Mouse (Mus musculus): ENCODE measurements around the gene Tex46. TPM values are rescaled to one million over a fixed set of nuclear protein-coding genes. Genes with fewer than 3 reads are reported as not detected.

Gene Tex46
- polyA plus RNA-seq, 1 experiment from 2014 or later = not detected

GRCm38 (mm10) chr4:136592111-136592510 lies 18.1 kb upstream of the Tex46 start:
- WGBS = 41% methylated on average over 4 of the region's 4 CpGs
- ATAC-seq (ENCODE audit: insufficient read depth) (no peak), DNase-seq (no peak)
- Histone ChIP-seq H3K4me3 (ENCODE audit: low read depth, low read length) (no peak overlapping the region), H3K27ac (ENCODE audit: low read depth) (no peak overlapping the region), H3K9me3 (ENCODE audit: low read depth, low read length) (no peaks in the 10 kb centered on the region), H3K9ac (no peak overlapping the region), H3K4me1 (ENCODE audit: insufficient read depth) (0 out of 2 replicates have a peak, but pooled peaks cover 6% of the 10 kb centered on the region), H3K27me3 (ENCODE audit: insufficient read depth, low read length) (no peaks in the 10 kb centered on the region), H3K4me2 (no peak overlapping the region), H3K36me3 (ENCODE audit: insufficient read depth) (peaks cover 21% of the 10 kb centered on the region)
- no peak for TF ChIP-seq CTCF (IDR thresholded peaks at IDR 0.05; ENCODE audit: low read depth)

GRCm38 (mm10) chr4:136594006-136594405 lies 16.2 kb upstream of the Tex46 start:
- TF ChIP-seq CTCF (IDR thresholded peaks at IDR 0.05; ENCODE audit: low read depth) = no peak
- H3K4me2 ChIP-seq = no peak overlapping the region
- no peak overlapping the region for H3K27ac ChIP-seq (ENCODE audit: low read depth)
- ATAC-seq (ENCODE audit: insufficient read depth) (no peak), DNase-seq (no peak)
- WGBS = 60% methylated on average over 2 of the region's 2 CpGs
- no peak overlapping the region for H3K9ac ChIP-seq
- peaks cover 21% of the 10 kb centered on the region for H3K36me3 ChIP-seq (ENCODE audit: insufficient read depth)
- no peak overlapping the region for H3K4me3 ChIP-seq (ENCODE audit: low read depth, low read length)
- H3K9me3 ChIP-seq (ENCODE audit: low read depth, low read length) = no peaks in the 10 kb centered on the region
- 0 out of 2 replicates have a peak, but pooled peaks cover 6% of the 10 kb centered on the region for H3K4me1 ChIP-seq (ENCODE audit: insufficient read depth)
- H3K27me3 ChIP-seq (ENCODE audit: insufficient read depth, low read length) = no peaks in the 10 kb centered on the region

- no peak for TF ChIP-seq CTCF (IDR thresholded peaks at IDR 0.05; ENCODE audit: low read depth)
- peaks cover 12% of the 10 kb centered on the region for H3K36me3 ChIP-seq (ENCODE audit: insufficient read depth)
- 70% methylated on average over 6 of the region's 6 CpGs for WGBS
- no peak for ATAC-seq (ENCODE audit: insufficient read depth)
- H3K4me2 ChIP-seq = no peak overlapping the region
- no peak overlapping the region for H3K27ac ChIP-seq (ENCODE audit: low read depth)
- DNase-seq = no peak
- H3K9ac ChIP-seq = no peak overlapping the region
- H3K4me1 ChIP-seq (ENCODE audit: insufficient read depth) = 0 out of 2 replicates have a peak, but pooled peaks cover 6% of the 10 kb centered on the region
- H3K27me3 ChIP-seq (ENCODE audit: insufficient read depth, low read length) = no peaks in the 10 kb centered on the region
- no peak overlapping the region for H3K4me3 ChIP-seq (ENCODE audit: low read depth, low read length)
- H3K9me3 ChIP-seq (ENCODE audit: low read depth, low read length) = no peaks in the 10 kb centered on the region
These were observed 15.0 kb upstream of the Tex46 start for GRCm38 (mm10) chr4:136595221-136595620.

- Histone ChIP-seq H3K4me1 (ENCODE audit: insufficient read depth) (peaks cover 15% of the 10 kb centered on the region), H3K27ac (ENCODE audit: low read depth) (no peak overlapping the region), H3K4me3 (ENCODE audit: low read depth, low read length) (no peak overlapping the region), H3K9ac (no peak overlapping the region), H3K27me3 (ENCODE audit: insufficient read depth, low read length) (no peaks in the 10 kb centered on the region), H3K9me3 (ENCODE audit: low read depth, low read length) (no peaks in the 10 kb centered on the region), H3K36me3 (ENCODE audit: insufficient read depth) (no peaks in the 10 kb centered on the region), H3K4me2 (no peak overlapping the region)
- WGBS = 82% methylated on average over 7 of the region's 7 CpGs
- no peak for ATAC-seq (ENCODE audit: insufficient read depth)
- TF ChIP-seq CTCF (IDR thresholded peaks at IDR 0.05; ENCODE audit: low read depth) = no peak
- no peak for DNase-seq
These were observed 11.9 kb upstream of the Tex46 start for GRCm38 (mm10) chr4:136598268-136598876.

- WGBS = 95% methylated on average over 3 of the region's 3 CpGs
- no peaks in the 10 kb centered on the region for H3K9me3 ChIP-seq (ENCODE audit: low read depth, low read length)
These were observed 10.4 kb upstream of the Tex46 start for GRCm38 (mm10) chr4:136599869-136600268.

GRCm38 (mm10) chr4:136600536-136600935 lies 9.7 kb upstream of the Tex46 start:
- Histone ChIP-seq H3K27ac (ENCODE audit: low read depth) (no peak overlapping the region), H3K27me3 (ENCODE audit: insufficient read depth, low read length) (no peaks in the 10 kb centered on the region), H3K4me1 (ENCODE audit: insufficient read depth) (peaks cover 8% of the 10 kb centered on the region), H3K9me3 (ENCODE audit: low read depth, low read length) (no peaks in the 10 kb centered on the region), H3K4me3 (ENCODE audit: low read depth, low read length) (peak overlapping the region; percentile 99; the same call in 1 of the 2 replicates), H3K4me2 (peak overlapping the region; percentile 64), H3K36me3 (ENCODE audit: insufficient read depth) (no peaks in the 10 kb centered on the region), H3K9ac (no peak overlapping the region)
- ATAC-seq (ENCODE audit: insufficient read depth) (no peak), DNase-seq (no peak)
- 78% methylated on average over 2 of the region's 2 CpGs for WGBS
- no peak for TF ChIP-seq CTCF (IDR thresholded peaks at IDR 0.05; ENCODE audit: low read depth)

More at GRCm38 (mm10) chr4:136599869-136600268, 10.4 kb upstream of the Tex46 start:
- peak; percentile 38; the same call in 1 of the 2 replicates for TF ChIP-seq CTCF (IDR thresholded peaks at IDR 0.05; ENCODE audit: low read depth)
- ATAC-seq (ENCODE audit: insufficient read depth) (no peak), DNase-seq (no peak)
- H3K4me3 ChIP-seq (ENCODE audit: low read depth, low read length) = no peak overlapping the region
- no peak overlapping the region; the same call in 1 of the 2 replicates for H3K4me2 ChIP-seq
- H3K4me1 ChIP-seq (ENCODE audit: insufficient read depth) = peaks cover 8% of the 10 kb centered on the region
- H3K27me3 ChIP-seq (ENCODE audit: insufficient read depth, low read length) = no peaks in the 10 kb centered on the region
- no peaks in the 10 kb centered on the region for H3K36me3 ChIP-seq (ENCODE audit: insufficient read depth)
- no peak overlapping the region for H3K27ac ChIP-seq (ENCODE audit: low read depth)
- H3K9ac ChIP-seq = no peak overlapping the region

GRCm38 (mm10) chr4:136601476-136601875 lies 8.8 kb upstream of the Tex46 start:
- peak; percentile 84 for DNase-seq
- H3K27ac ChIP-seq (ENCODE audit: low read depth) = peak overlapping the region; percentile 90
- H3K27me3 ChIP-seq (ENCODE audit: insufficient read depth, low read length) = no peaks in the 10 kb centered on the region
- peak overlapping the region; percentile 99 for H3K9ac ChIP-seq
- H3K4me3 ChIP-seq (ENCODE audit: low read depth, low read length) = peak overlapping the region; percentile 99
- no peak for TF ChIP-seq CTCF (IDR thresholded peaks at IDR 0.05; ENCODE audit: low read depth)
- no peak for ATAC-seq (ENCODE audit: insufficient read depth)
- peaks cover 8% of the 10 kb centered on the region for H3K4me1 ChIP-seq (ENCODE audit: insufficient read depth)
- WGBS = under 1% methylated on average over 13 of the region's 13 CpGs
- H3K36me3 ChIP-seq (ENCODE audit: insufficient read depth) = no peaks in the 10 kb centered on the region
- H3K9me3 ChIP-seq (ENCODE audit: low read depth, low read length) = no peaks in the 10 kb centered on the region
- H3K4me2 ChIP-seq = peak overlapping the region; percentile 64
